Mouse (Mus musculus) WW6 (cell line): ENCODE measurements at regions not wholly inside any gene's neighbourhood (a gene's known extent, or its start where the extent isn't known, plus 50 kb on each side); places are given as distances from the start of the nearest gene placed in this dataset.

Source experiments
- DNase-seq: peaks from one replicate; pipeline ENCODE4 v3.0.0-alpha.2; 2013; ENCODE audit warnings: low read depth, low spot score

DNA sequence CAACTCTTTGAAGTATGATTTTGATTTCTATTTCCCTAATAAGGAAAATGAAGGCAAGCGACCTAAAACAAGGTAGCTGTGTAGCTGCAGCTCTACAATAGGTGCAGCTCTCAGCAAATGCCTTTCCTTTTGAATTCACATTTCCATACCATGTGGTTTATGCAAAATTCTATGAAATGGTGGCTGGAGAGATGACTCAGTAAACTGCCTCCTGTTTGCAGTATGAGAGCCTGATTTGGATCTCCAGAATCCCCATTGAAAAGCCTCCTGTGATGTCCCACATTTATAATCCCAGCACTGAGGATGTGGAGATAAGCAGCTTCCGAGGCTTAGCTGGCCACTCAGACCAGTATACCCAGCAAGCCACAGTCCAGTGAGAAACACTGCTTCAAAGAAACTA lies 59.6 kb downstream of the Npy1r start:
- no peak for DNase-seq

DNA sequence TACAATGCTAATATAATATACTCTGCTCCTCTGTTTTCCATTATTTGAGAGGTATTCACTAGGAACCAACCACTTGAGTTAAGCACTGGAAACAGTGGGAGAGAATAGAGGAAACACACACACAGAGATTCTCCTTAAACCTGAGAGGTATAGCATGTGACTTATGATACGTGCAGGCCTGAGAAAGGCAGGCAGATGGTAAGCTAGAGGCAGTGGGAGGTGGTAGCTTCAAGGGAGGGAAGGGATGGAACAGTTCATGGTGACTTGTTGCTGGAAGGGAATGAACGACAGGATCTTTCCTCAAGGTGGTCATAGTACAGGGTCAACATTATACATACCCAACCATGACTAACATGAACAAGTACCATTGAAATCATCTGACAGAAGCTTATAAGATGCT lies 60.8 kb downstream of the Npy1r start:
- DNase-seq: no peak

GRCm38 (mm10) chr8:66758519-66758918 lies 61.5 kb downstream of the Npy1r start:
- no peak for DNase-seq

GRCm38 (mm10) chr8:66759716-66760115 lies 62.7 kb downstream of the Npy1r start:
- no peak for DNase-seq

- DNase-seq: no peak
These were observed 64.1 kb downstream of the Npy1r start for GRCm38 (mm10) chr8:66760958-66761583.

GRCm38 (mm10) chr8:66764992-66765528 lies 68.1 kb downstream of the Npy1r start:
- DNase-seq: no peak

- DNase-seq: no peak
These were observed 71.5 kb downstream of the Npy1r start for GRCm38 (mm10) chr8:66768379-66768969.

DNA sequence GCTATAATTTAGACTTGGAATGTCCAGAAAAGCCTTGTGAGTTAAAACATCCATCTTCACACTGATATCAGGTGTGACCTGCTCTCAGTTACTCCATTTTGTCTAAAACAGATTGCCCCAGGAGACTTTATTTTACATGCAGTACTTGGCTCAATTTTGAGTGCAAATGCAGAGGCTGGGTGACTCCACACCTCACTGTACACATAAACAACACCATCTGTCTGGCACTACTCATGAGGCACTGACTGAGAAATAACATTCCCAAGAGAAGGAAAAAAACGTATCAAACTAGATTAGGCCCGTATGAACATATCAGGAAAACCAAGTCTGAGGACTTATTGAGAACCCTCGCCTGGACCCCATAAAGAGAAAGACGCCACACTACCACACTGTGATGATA lies 74.1 kb downstream of the Npy1r start:
- no peak for DNase-seq

GRCm38 (mm10) chr8:66772653-66773052 lies 75.7 kb downstream of the Npy1r start:
- no peak for DNase-seq

DNA sequence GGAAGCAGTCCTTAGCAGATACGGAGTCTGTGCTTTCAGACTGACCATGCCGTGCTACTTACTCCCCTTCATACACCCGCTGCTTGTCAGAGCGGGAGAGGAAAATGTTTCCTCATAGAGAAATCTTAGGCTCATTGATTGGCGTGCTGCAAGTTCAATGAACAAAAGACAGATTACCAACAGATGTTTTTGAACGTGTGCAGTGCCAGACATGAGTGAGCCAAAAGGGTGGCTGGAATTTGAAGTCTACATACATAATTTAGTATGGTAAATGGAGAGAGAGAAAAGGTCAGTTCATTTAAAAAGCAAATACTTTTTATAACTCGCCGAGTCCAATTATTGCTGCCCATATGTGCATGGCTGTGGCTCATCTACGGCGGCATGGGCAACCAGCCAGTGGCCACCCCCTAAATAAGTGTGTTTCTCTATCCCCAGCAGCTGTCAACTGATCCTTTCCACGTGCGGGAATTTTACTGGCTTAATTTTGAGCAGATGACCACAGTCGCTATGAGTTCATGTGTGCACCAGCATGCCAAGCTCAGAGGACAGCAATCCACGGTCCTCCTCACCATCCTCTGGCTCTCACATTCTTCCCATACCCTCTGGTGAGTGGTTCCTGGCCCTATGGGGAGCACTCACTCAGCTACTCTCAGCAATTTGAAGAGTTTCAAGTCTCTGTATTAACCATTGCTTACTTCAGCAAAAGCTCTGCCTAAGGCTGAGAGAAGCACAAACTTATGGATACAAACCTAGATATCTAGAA lies 80.3 kb downstream of the Npy1r start:
- DNase-seq: no peak

GRCm38 (mm10) chr8:66779622-66780021 lies 80.4 kb upstream of the Naf1 start:
- DNase-seq: no peak

GRCm38 (mm10) chr8:66782656-66783055 lies 77.4 kb upstream of the Naf1 start:
- peak; percentile 33 for DNase-seq

DNA sequence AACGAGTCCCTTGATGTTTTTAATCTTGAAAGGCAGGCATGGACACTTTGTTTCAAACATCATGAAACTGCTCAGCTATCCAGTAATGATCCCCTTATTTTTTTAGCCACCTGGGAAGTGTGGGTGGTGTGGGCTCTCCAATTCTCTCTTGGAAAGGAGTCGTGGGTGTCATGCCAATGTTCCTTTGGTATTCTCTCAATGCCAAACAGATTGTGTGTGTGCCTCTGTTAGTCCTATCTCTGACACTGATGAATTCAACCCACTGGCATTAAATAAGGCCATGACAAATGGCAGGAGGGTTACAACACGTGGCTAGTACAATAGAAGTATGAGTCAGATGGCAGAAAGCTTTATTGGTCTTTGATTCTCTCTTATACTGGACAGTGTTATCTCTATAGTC lies 74.0 kb upstream of the Naf1 start:
- DNase-seq: no peak
